Mouse (Mus musculus) brown adipose tissue, adult 24 weeks (tissue): ENCODE results near the gene Lrrc40. TPM values are rescaled to one million over a fixed set of nuclear protein-coding genes. Genes with fewer than 3 reads are reported as not detected.
"Not testable (repeated sequence)": the region's sequence is repeated elsewhere in the genome, so short reads cannot be mapped to it uniquely, and the experiment has no call there.

ENCODE experiments used
- H3K27ac ChIP-seq: fragments of 200-500 bp; replicated peaks from 2 replicates; pipeline ENCODE4 v1.5.1; 2012; ENCODE audit warnings: low read depth, mild to moderate bottlenecking, low read length
- H3K4me1 ChIP-seq: fragments of 200-500 bp; 2 replicates; pipeline ENCODE4 v1.6.1; 2012; ENCODE audit warnings: low read length, mixed read lengths; ENCODE audit not compliant: control insufficient read depth, insufficient read depth, insufficient read length
- H3K4me3 ChIP-seq: fragments of 200-500 bp; 2 replicates; pipeline ENCODE4 v1.5.1; 2012; ENCODE audit warnings: low read depth, mild to moderate bottlenecking, low read length, moderate library complexity; ENCODE audit not compliant: insufficient read depth
- polyA plus RNA-seq: library from polyadenylated mRNA; stranded (reverse); fragments of >200 nt; gene quantifications from 2 replicates; pipeline ENCODE4 v1.2.4, GENCODE M21; 2012; ENCODE audit not compliant: missing spikeins, insufficient read depth, insufficient read length

The Lrrc40 gene
- polyA plus RNA-seq, 1 experiment, result 19.0 TPM

- H3K27ac ChIP-seq, result no peak overlapping the region
- no peaks in the 10 kb centered on the region for H3K4me1 ChIP-seq
- H3K4me3 ChIP-seq, result no peak overlapping the region
Observed at GRCm38 (mm10) chr3:158065256-158065655, 28.8 kb downstream of the Lrrc40 start.

GRCm38 (mm10) chr3:158067916-158068315, 31.5 kb downstream of the Lrrc40 start:
- H3K4me1 ChIP-seq, result no peaks in the 10 kb centered on the region

DNA sequence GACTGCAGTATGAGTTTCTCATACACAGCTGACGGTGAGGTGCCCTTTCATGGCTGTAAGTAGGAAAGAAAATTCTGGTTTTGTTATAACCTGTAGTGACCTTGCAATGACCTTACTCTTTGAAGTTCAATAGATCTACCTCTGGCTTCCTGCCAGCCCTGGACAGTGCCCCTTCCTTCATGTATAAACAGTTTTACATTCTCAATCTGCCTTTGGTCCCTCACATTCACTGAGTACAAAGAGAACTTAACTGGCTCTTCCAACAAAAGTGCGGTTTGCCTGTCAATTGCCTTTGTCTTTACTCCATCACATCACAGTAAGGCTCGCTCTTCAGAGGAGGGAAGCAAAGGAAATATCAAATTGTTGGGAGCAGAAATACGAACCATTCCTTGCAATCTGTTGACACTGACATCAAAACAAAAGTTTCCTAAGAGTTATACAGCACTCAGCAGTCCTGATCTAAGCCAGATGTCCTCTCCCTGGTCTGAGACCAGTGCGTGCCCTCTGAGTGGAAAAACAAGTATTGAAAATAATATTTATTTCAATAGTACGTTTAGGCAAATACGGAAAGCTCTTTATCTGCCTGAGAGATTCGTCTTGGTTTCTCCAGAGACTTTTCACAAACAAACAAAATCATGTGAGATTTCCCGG, 32.3 kb downstream of the Lrrc40 start:
- no peaks in the 10 kb centered on the region for H3K4me1 ChIP-seq
- H3K4me3 ChIP-seq, result no peak overlapping the region
- no peak overlapping the region for H3K27ac ChIP-seq

More at GRCm38 (mm10) chr3:158067916-158068315, 31.5 kb downstream of the Lrrc40 start:
- H3K27ac ChIP-seq, result no peak overlapping the region
- no peak overlapping the region for H3K4me3 ChIP-seq

DNA sequence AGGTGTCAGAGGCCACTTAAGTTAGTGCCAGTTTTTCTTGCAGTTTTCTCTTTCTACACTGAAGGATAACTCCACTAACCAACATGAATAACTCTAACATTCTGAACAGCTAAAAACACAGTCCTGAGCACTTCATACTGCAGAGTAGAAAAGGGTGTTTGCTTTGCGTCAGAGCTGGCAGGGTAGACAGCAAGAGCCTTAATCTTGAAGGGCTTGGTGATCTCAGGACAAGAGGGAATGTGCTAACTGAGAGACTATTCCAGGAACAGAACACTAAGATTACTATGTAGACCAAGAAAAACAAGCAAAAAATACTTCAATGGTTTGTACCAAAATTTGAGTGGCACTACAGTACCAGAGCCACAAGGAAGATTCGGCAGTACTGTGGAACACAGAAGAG, 38.5 kb downstream of the Lrrc40 start:
- no peak overlapping the region for H3K4me3 ChIP-seq
- H3K27ac ChIP-seq, result no peak overlapping the region
- H3K4me1 ChIP-seq, result no peaks in the 10 kb centered on the region

- no peak overlapping the region for H3K4me3 ChIP-seq
- no peak overlapping the region for H3K27ac ChIP-seq
- H3K4me1 ChIP-seq, result no peaks in the 10 kb centered on the region
Observed at GRCm38 (mm10) chr3:158076685-158077379, 40.4 kb downstream of the Lrrc40 start.

- H3K4me1 ChIP-seq, result no peaks in the 10 kb centered on the region
- no peak overlapping the region for H3K27ac ChIP-seq
- no peak overlapping the region for H3K4me3 ChIP-seq
Observed at GRCm38 (mm10) chr3:158077380-158077772, 40.9 kb downstream of the Lrrc40 start.

DNA sequence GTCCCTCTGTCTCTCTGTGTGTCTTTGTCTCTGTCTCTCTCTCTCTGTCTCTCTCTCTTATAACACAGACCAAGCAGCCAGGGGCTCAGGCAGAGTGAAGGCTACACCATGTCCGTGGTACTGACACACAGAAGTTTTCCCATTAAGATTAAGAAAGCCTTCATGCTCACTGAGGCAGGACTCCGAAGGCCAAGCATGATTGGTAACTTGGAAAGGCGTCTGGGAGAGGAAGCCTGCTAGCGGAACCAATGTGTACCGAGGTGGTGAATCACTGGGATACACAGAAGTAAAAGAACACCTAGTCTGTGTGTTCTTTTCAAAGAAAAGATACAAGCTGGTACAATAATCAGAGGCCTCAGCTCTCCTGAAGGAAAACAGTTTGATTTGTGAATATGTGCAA, 41.4 kb downstream of the Lrrc40 start:
- H3K4me1 ChIP-seq, result no peaks in the 10 kb centered on the region
- H3K4me3 ChIP-seq, result no peak overlapping the region
- no peak overlapping the region for H3K27ac ChIP-seq

GRCm38 (mm10) chr3:158091601-158092000, 55.1 kb downstream of the Lrrc40 start:
- no peak overlapping the region for H3K4me3 ChIP-seq
- no peak overlapping the region for H3K27ac ChIP-seq
- H3K4me1 ChIP-seq, result no peaks in the 10 kb centered on the region

- Histone ChIP-seq H3K27ac (no peak overlapping the region), H3K4me3 (no peak overlapping the region), H3K4me1 (no peaks in the 10 kb centered on the region)
Observed at GRCm38 (mm10) chr3:158093919-158094318, 57.5 kb downstream of the Lrrc40 start.

DNA sequence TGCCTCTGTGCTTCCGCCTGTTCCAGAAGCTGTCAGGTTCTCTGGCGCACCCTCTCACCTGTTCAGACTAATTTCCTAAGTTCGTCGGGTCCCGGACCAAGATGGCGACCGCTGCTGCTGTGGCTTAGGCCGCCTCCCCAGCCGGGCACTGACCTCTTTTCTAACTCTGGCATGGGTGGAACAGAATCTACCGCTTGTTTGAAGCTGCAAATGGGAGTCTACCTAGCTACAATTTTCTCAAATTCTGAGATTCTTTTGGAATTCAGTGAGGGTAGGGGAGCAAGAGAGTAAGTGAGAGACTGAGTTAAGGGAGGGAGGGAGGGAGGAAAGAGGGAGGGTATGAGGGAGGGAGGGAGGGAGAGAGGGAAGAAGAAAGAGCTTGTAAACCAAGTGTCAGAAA, 65.6 kb downstream of the Lrrc40 start:
- not testable (repeated sequence) for H3K4me1 ChIP-seq, H3K27ac ChIP-seq, H3K4me3 ChIP-seq

DNA sequence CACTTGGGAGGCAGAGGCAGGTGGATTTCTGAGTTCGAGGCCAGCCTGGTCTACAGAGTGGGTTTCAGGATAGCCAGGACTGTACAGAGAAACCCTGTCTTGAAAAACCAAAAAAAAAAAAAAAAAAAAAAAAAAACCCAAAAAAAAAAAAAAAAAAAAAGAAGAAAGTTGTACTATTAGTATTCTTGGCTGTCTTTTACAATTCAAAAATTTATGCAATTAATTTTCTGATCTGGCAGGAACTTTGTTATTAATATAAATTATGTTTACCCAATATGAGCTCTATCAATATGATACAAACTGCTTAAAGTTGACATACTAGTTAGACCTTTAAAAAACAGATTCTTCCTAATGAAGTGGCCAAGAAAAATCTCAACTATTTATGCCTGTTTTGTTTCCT, 66.1 kb downstream of the Lrrc40 start:
- not testable (repeated sequence) for H3K4me1 ChIP-seq, H3K27ac ChIP-seq, H3K4me3 ChIP-seq

- H3K27ac ChIP-seq, result no peak overlapping the region
- no peaks in the 10 kb centered on the region for H3K4me1 ChIP-seq
- no peak overlapping the region for H3K4me3 ChIP-seq
Observed at GRCm38 (mm10) chr3:158103467-158103866, 67.0 kb downstream of the Lrrc40 start.

GRCm38 (mm10) chr3:158105260-158105659, 68.8 kb downstream of the Lrrc40 start:
- Histone ChIP-seq H3K4me1 (no peaks in the 10 kb centered on the region), H3K4me3 (no peak overlapping the region), H3K27ac (no peak overlapping the region)
